Mouse (Mus musculus) midbrain, embryonic 16.5 days (tissue): ENCODE measurements around the gene Clec2d. TPM values are rescaled to one million over a fixed set of nuclear protein-coding genes. Genes with fewer than 3 reads are reported as not detected.
"Not testable (repeated sequence)": the region's sequence is repeated elsewhere in the genome, so short reads cannot be mapped to it uniquely, and the experiment has no call there.

Source experiments
- ATAC-seq: fragments of 200-750 bp; cut with Nextera tagmentation; 2 replicates; pipeline ENCODE4 v1.8.0; 2017; ENCODE audit warnings: moderate TSS enrichment
- H3K27ac ChIP-seq: fragments of 300-500 bp; sonication (generic); 2 replicates; pipeline ENCODE4 v1.5.1; 2014; ENCODE audit warnings: mild to moderate bottlenecking, low read length, mixed read lengths
- H3K27me3 ChIP-seq: fragments of 300-500 bp; sonication (generic); 2 replicates; pipeline ENCODE4 v1.6.1; 2014; ENCODE audit warnings: low read depth, low read length, mixed read lengths; ENCODE audit not compliant: control insufficient read depth, insufficient read depth
- H3K36me3 ChIP-seq: fragments of 300-500 bp; sonication (generic); 2 replicates; pipeline ENCODE4 v1.6.1; 2014; ENCODE audit warnings: mild to moderate bottlenecking, low read length, moderate library complexity, mixed read lengths; ENCODE audit not compliant: control insufficient read depth, insufficient read depth
- H3K4me1 ChIP-seq: fragments of 300-500 bp; sonication (generic); 2 replicates; pipeline ENCODE4 v1.6.1; 2014; ENCODE audit warnings: mild to moderate bottlenecking, low read length, mixed read lengths; ENCODE audit not compliant: control insufficient read depth, insufficient read depth
- H3K4me2 ChIP-seq: fragments of 300-500 bp; sonication (generic); 2 replicates; pipeline ENCODE4 v1.6.1; 2014; ENCODE audit warnings: mild to moderate bottlenecking, low read length, mixed read lengths
- H3K4me3 ChIP-seq: fragments of 300-500 bp; sonication (generic); 2 replicates; pipeline ENCODE4 v1.5.1; 2014; ENCODE audit warnings: low read depth, mild to moderate bottlenecking, low read length, moderate library complexity, mixed read lengths
- H3K9ac ChIP-seq: fragments of 300-500 bp; sonication (generic); 2 replicates; pipeline ENCODE4 v1.6.1; 2014; ENCODE audit warnings: low read depth, low read length, mixed read lengths
- H3K9me3 ChIP-seq: fragments of 300-500 bp; sonication (generic); replicated peaks from 2 replicates; pipeline ENCODE4 v1.6.1; 2014; ENCODE audit warnings: mild to moderate bottlenecking, low read length, mixed read lengths; ENCODE audit not compliant: control insufficient read depth, poor library complexity, severe bottlenecking
- WGBS: fragments of 180-500 bp; shearing (Covaris S2); extraction: QIAGEN DNeasy Blood & Tissue Kit; methylation state at CpG from one replicate; pipeline ENCODE4 v1.1.7; 2014; 5-methylcytosine and 5-hydroxymethylcytosine counted together
- polyA plus RNA-seq: library from polyadenylated mRNA; unstranded; fragments of >200 nt; fragmentation: Nextera tagmentation; extraction: Ambion mirVana; gene quantifications from 2 replicates; pipeline ENCODE4 v1.2.1, GENCODE M21; 2015

Clec2d gene
- polyA plus RNA-seq, 1 experiment from 2014 or later = not detected

DNA sequence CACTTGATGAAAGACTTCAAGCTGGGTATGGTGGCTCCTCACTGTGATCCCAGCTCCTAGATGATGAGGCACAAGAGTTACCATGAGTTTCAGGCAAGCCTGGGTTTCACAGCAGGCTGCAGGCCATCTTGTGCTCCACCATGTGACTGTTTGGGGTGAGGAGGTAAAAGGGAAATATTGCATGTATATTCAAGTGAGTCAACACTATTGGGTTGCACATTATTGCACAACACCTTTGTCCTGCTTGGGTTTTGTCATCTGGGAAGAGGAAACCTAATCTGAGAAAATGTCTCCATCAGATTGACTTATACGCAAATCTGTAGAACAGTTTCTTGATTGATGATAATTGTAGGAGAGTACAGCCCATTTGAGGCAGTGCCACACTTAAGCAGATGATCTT is 8.7 kb upstream of the Clec2d start:
- H3K9ac ChIP-seq = no peak overlapping the region
- H3K4me3 ChIP-seq = no peak overlapping the region
- no peak for ATAC-seq
- no peak overlapping the region for H3K4me2 ChIP-seq
- H3K4me1 ChIP-seq = no peaks in the 10 kb centered on the region
- no peak overlapping the region for H3K27ac ChIP-seq
- no peaks in the 10 kb centered on the region for H3K9me3 ChIP-seq
- WGBS = 96% methylated on average over 1 of the region's 1 CpGs
- H3K27me3 ChIP-seq = no peaks in the 10 kb centered on the region
- no peaks in the 10 kb centered on the region for H3K36me3 ChIP-seq

DNA sequence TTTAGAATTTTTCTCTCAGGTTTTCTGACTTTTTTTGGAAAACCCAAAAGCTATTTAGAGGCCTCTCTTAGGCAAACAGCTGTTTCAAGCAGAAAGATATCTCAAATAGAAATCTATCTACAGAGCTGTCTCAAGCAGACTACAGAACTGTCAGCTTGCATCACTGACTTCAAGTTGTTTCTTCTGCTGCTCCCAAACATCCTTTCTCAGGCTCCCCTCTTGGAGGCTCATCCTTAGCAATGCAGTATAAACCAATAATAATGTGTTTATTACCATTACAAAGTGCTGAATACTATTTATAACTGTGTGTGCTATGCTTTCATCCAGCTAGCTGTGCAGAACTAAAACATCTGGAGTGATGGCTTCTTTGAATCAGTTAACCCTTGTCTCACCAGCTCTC is 5.6 kb upstream of the Clec2d start:
- Histone ChIP-seq H3K9ac (no peak overlapping the region), H3K9me3 (no peaks in the 10 kb centered on the region), H3K36me3 (no peaks in the 10 kb centered on the region), H3K27ac (no peak overlapping the region), H3K4me2 (no peak overlapping the region), H3K4me1 (no peaks in the 10 kb centered on the region), H3K27me3 (no peaks in the 10 kb centered on the region), H3K4me3 (no peak overlapping the region)
- ATAC-seq = no peak

DNA sequence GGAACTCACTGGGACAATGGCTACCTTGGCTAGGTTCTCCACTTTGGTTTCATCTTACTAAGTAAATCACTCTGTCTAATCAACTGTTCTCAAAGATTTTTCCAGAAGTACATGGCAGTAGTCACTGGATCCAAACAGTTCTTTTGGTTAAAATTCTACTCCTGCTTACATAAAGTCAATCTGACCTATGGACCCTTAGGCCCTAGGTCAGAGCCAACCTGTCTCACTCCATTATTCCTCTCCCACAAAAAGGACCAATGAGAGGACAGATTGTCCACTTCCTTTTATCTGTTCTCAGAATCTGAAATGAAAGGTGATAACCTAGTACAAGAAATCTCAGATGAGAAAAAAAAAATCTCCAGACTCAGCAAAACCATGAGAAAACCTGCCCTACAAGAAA is 4.8 kb upstream of the Clec2d start:
- Histone ChIP-seq H3K4me2 (no peak overlapping the region), H3K9ac (no peak overlapping the region), H3K27me3 (no peaks in the 10 kb centered on the region), H3K9me3 (no peaks in the 10 kb centered on the region), H3K4me3 (no peak overlapping the region), H3K36me3 (no peaks in the 10 kb centered on the region), H3K27ac (no peak overlapping the region), H3K4me1 (no peaks in the 10 kb centered on the region)
- ATAC-seq = no peak

DNA sequence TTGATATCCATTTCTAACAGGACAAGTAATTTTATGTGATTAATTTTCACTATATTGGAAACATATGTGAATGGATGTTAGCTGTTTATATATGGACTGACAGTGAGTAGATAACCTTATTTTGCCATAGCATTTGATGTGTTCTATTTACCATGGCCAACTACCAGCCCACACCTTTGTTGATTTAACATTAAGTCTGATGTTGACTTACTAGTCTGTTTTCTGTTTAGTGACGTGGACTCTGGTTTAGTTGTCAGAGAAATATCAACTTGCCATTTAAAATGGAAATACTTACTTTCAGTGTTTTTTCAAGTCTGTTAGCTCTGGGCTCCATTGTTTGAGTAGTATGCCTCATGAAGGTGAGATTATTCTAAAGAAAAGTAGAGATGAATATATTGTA is 3.8 kb upstream of the Clec2d start:
- H3K4me1 ChIP-seq = no peaks in the 10 kb centered on the region
- H3K27me3 ChIP-seq = no peaks in the 10 kb centered on the region
- no peaks in the 10 kb centered on the region for H3K9me3 ChIP-seq
- no peaks in the 10 kb centered on the region for H3K36me3 ChIP-seq
- H3K9ac ChIP-seq = no peak overlapping the region
- H3K27ac ChIP-seq = no peak overlapping the region
- WGBS = 81% methylated on average over 1 of the region's 1 CpGs
- H3K4me2 ChIP-seq = no peak overlapping the region
- no peak overlapping the region for H3K4me3 ChIP-seq
- no peak for ATAC-seq

DNA sequence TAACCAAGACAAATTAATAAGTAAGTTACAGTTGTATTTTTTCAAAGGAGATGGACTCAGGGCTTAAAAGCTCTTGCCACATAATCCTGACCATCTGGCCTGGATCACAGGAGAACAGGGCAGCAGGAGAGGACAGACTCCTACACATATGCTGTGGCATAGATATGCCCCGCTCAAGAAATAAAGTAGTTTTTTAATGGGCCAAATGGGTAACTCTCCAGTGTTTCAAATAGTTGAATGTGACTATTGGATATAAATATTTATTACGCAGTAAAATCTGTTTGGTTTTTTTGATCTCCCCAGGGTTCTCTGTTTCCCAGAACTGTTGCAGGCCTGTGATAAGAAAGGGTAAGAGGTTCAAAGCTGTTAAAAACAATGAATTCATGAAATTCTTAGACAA is 1.1 kb upstream of the Clec2d start:
- Histone ChIP-seq H3K9ac (no peak overlapping the region), H3K4me1 (no peaks in the 10 kb centered on the region), H3K4me3 (no peak overlapping the region), H3K27ac (no peak overlapping the region), H3K36me3 (no peaks in the 10 kb centered on the region), H3K9me3 (no peaks in the 10 kb centered on the region), H3K27me3 (no peaks in the 10 kb centered on the region), H3K4me2 (no peak overlapping the region)
- no peak for ATAC-seq
- 88% methylated on average over 2 of the region's 2 CpGs for WGBS

DNA sequence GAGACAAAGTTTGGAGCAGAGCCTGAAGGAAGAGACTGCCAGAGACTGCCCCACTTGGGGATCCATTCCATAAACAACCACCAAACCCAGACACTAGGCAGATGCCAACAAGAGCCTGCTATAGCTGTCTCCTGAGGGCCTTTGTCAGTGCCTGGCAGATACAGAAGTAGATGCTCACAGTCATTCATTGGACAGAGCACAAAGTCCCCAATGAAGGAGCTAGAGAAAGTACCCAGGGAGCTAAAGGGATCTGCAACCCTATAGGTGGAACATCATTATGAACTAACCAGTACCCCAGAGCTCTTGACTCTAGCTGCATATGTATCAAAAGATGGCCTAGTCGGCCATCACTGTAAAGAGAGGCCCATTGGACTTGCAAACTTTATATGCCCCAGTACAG is 584 bp upstream of the Clec2d start:
- not testable (repeated sequence) for H3K4me3 ChIP-seq, H3K27me3 ChIP-seq, H3K27ac ChIP-seq, ATAC-seq, H3K9ac ChIP-seq, H3K9me3 ChIP-seq, H3K4me1 ChIP-seq, H3K36me3 ChIP-seq, H3K4me2 ChIP-seq
- WGBS = 88% methylated on average over 1 of the region's 1 CpGs

DNA sequence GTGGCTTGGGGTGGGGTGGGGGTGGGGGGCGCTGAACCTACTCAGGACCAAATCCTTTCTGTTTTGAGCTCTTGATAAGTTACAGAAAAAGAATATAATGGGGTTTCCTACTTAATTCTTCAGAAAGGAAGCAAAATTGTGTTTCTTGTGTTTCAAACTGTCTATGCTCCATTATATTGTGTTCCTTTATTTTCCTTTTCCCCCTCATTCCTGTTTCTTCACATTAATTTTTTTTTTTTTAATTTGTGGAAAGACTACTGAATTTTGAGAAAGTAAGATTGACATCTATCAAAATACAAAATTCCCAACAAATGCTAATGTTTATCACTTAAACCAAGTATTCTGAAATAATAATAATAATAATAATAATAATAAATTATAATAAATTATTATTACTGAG is 834 bp downstream of the Clec2d start:
- no peaks in the 10 kb centered on the region for H3K27me3 ChIP-seq
- H3K4me1 ChIP-seq = no peaks in the 10 kb centered on the region
- no peaks in the 10 kb centered on the region for H3K9me3 ChIP-seq
- WGBS = 6% methylated on average over 1 of the region's 1 CpGs
- H3K4me3 ChIP-seq = peak overlapping the region; percentile 25
- no peak for ATAC-seq
- peak overlapping the region; percentile 52 for H3K4me2 ChIP-seq
- H3K36me3 ChIP-seq = no peaks in the 10 kb centered on the region
- peak overlapping the region; percentile 23; the same call in 1 of the 2 replicates for H3K9ac ChIP-seq
- H3K27ac ChIP-seq = peak overlapping the region; percentile 36; the same call in 1 of the 2 replicates

DNA sequence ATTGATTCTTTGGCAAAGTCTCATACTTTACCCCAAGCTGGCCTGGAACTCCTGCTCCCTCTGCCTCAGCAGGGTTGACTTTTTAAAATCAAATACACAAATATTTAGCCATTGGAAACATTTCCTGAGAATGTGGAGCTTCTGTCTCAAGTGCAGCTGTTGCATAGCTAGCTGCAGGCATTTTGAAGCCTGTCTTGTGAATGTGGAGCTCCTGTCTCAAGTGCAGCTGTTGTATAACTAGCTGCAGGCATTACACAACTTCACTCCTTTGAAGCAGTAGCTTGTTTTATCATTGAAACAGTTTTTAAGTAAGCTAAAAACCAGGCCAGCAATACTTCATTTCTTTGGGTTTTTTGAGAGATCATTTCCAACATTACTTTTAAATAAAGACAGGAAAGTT is 1.3 kb downstream of the Clec2d start:
- Histone ChIP-seq H3K4me1 (no peaks in the 10 kb centered on the region), H3K36me3 (no peaks in the 10 kb centered on the region), H3K4me3 (0 out of 2 replicates have a peak overlapping the region, but pooled peaks have one; percentile 4), H3K4me2 (no peak overlapping the region), H3K9me3 (no peaks in the 10 kb centered on the region), H3K27me3 (no peaks in the 10 kb centered on the region), H3K27ac (no peak overlapping the region), H3K9ac (no peak overlapping the region)
- no peak for ATAC-seq

DNA sequence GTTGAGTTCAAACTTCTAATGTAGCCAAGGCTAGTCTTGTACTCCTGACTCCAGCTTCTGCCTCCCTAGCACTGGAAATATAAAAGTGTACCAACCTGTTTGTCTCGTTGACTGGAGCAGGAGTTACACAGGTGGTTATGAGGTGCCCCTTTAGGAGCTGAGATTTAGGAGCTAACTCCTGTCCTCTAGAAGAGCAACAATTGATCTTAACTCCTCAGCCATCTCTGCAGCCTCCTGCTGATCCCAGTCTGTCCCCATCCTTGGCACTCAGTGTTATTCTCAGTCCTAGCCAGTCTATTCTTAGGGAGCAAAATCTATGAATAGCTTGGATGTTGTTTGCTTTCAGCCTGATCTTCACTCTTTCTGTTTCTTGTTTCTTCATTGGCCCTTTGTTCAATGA is 2.1 kb downstream of the Clec2d start:
- Histone ChIP-seq H3K4me1 (no peaks in the 10 kb centered on the region), H3K9me3 (no peaks in the 10 kb centered on the region), H3K4me2 (no peak overlapping the region; the same call in 1 of the 2 replicates), H3K4me3 (no peak overlapping the region), H3K9ac (no peak overlapping the region), H3K36me3 (no peaks in the 10 kb centered on the region), H3K27me3 (no peaks in the 10 kb centered on the region), H3K27ac (no peak overlapping the region)
- WGBS = 84% methylated on average over 1 of the region's 1 CpGs
- ATAC-seq = no peak

DNA sequence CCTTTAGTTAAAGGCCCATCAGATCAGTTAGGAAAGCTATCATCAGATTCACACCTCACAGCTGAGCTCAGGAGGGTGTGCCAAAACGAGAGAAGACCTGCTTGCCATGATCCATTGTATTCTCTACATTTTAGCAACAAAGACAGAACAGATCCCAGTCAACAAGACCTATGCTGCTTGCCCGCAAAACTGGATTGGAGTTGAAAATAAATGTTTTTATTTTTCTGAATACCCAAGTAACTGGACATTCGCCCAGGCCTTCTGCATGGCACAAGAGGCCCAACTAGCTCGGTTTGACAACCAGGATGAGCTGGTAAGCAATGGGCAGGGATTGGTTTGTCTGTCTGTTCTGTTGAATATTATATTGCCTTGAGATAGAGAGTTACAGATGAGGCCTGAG is 3.6 kb downstream of the Clec2d start:
- not testable (repeated sequence) for H3K9me3 ChIP-seq, H3K27me3 ChIP-seq, ATAC-seq, H3K4me1 ChIP-seq, H3K36me3 ChIP-seq, H3K4me2 ChIP-seq, H3K27ac ChIP-seq, H3K9ac ChIP-seq, H3K4me3 ChIP-seq
- WGBS = 93% methylated on average over 4 of the region's 4 CpGs
